Mouse (Mus musculus): ENCODE results near the gene Phka1. TPM values are rescaled to one million over a fixed set of nuclear protein-coding genes. Genes with fewer than 3 reads are reported as not detected.

Phka1 gene
- 0.97 and 2.4 TPM in 2 replicates for polyA plus RNA-seq (2012; rRNA removed; ENCODE audit: low replicate concordance)

DNA sequence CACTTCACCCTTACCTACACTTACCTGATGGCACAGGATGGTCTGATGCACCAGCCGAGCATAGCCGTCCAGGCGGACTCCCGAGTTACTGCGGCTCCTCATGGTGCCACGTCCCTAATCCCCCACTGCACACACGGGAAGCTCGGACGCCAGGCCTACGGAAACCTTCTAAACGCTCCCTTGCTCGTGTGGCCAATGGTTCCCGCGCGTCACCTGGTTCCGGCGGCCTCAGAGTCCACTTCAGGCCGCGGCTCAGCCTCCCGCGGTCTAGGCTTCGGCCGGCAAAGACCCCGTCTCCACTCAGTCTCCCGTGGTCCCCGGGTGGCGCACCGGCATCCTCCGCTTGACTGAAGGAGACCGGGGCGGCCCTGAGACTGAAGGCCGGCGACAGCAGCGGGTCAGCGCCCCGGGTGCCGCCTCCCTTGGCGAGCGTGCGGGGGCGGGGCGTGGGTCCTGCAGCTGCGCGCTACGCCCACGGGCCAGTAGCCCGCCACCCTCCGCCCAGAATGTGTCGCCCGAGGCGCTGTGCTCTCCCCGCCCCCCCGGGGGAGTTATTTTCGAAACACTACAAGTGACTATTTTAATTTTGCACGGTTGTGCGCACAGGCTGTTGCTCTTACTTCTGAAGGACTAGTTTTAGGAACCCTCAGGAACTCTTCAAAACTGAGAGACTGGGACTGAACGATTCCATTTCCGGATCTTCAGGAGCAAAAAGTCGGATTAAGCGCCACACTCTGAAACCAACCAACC is at the start of gene Phka1:
Gene Phka1, minus strand, starts transcription at position 424 of the 750 bp plus-strand sequence.

DNA sequence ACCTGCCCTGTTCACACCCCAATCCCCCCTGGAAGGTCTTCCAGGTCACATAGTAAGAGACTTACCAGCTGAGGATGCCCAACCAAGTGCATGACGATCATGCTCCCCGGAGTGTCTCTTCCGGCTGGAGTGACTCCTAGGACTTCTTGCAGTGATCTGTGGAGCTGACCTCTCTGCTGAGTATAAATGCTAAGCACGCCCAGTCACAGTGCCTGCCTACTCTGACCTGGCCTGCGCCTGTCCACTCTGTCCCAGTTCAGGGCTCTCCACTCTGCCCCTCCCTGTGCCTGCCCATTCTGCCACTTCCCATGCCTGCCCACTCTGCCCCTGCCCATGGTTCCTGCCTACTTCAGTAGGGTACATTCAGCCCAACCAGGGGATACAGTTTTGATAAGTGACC is 42.8 kb upstream of the Phka1 start, which contains the start of gene Gm3880:
Gene Gm3880, minus strand, starts transcription at position 101 of the 400 bp plus-strand sequence.

GRCm38 (mm10) chrX:102504644-102505481 is 139.2 kb downstream of the Phka1 start, which contains the start of gene Hdac8:
Hdac8 (minus strand) TSS chrX:102505359.

Other genes with a start within 250 kb of the Phka1 start
- 0.78 and 1.1 TPM in 2 replicates for gene Hdac8, start 138.9 kb downstream of the Phka1 start, polyA plus RNA-seq (2012; rRNA removed; ENCODE audit: low replicate concordance)
- gene Gm3880, start 42.7 kb upstream of the Phka1 start, polyA plus RNA-seq (2012; rRNA removed; ENCODE audit: low replicate concordance), result 1.5 TPM in 1 of 2 replicates, not detected in the other
- gene Gm9112, start 63.4 kb upstream of the Phka1 start, polyA plus RNA-seq (2012; rRNA removed; ENCODE audit: low replicate concordance), result not detected in 2 replicates
- gene Dmrtc1b, start 63.6 kb upstream of the Phka1 start, polyA plus RNA-seq (2012; rRNA removed; ENCODE audit: low replicate concordance), result not detected in 2 replicates
- gene Dmrtc1c1, start 158.7 kb upstream of the Phka1 start, polyA plus RNA-seq (2012; rRNA removed; ENCODE audit: low replicate concordance), result not detected in 2 replicates
- gene Dmrtc1c2, start 210.4 kb upstream of the Phka1 start, polyA plus RNA-seq (2012; rRNA removed; ENCODE audit: low replicate concordance), result not detected in 2 replicates
- not detected in 2 replicates for gene 1700031F05Rik, start 223.7 kb upstream of the Phka1 start, polyA plus RNA-seq (2012; rRNA removed; ENCODE audit: low replicate concordance)